Mouse (Mus musculus) lung, postnatal 36 days (tissue): ENCODE results near the gene Gm20388.
A peak's percentile ranks its signal among the peaks of the same experiment; 100 is the strongest.

Experiments
- DNase-seq: peaks from one replicate; pipeline ENCODE4 v3.0.0; 2022; ENCODE audit warnings: mixed read lengths

Gene Gm20388

DNA sequence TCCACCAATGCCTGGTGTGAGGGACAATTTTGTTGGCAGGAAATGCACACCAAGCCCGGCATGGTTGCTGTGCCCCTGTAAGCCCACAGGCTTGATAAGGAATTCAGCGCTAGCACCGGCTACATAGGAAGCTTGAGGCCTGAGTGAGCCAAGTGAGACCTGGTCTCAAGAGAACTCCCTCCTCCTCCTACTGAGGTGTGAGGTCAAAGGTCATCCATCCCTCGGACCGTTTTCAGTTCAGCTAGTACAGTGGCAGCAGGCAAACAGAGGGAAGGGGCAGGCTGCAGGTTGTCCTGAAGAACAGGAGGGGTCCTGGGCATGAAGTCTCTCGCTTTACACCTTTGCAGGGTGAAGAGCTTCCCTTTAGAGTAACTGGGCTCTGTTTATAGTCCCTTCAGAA, 720.2 kb downstream of the Gm20388 start:
- DNase-seq, result no peak

DNA sequence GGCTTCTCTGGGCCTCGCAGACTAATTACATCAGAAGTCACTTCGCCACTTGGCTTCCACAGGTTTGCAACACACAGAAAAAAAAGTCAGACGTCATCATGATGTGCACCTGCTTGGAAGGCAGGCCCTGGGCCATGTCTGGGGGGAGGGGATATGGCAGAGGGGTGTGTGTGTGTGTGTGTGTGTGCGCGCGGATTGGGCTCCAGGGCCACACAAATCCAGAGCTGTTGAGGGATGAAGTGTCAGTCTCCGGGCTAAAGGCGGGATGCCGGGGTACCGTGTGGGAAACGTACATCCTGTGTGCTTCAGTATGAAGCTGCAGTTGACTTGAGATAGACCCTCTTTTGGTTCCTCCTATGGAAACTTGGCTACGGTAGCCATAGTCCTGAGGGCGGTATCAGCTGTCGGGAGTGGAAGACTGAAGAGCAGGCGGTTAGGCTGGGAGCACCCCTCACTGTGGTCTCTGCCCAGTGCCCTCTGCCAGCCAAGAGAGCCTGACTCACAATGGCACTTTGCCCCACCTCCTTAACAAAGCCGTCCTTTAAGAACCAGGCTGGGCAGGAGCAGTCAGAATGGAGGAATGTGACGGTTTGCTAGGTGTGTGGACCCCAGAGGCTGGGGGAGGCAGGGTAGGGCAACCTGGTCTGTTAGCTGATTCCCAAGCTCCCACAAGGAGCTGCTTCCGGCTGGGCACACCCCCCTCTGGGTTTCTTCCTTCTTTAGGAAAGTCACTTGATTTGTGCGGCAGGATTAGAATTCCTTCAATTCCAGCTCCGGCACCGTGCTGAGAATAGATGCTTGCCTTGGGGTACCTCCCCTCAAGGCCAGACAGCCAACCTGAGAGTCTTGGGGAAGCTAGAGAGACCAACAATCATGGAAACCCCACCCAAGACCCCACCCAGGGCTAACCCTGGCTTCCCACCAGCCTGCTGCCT, 721.1 kb downstream of the Gm20388 start:
- DNase-seq, result no peak

GRCm38 (mm10) chr8:120632969-120633664, 722.5 kb downstream of the Gm20388 start:
- DNase-seq, result no peak

- DNase-seq, result no peak
These were observed 723.1 kb downstream of the Gm20388 start for GRCm38 (mm10) chr8:120633665-120634271.

- peak; percentile 68 for DNase-seq
These were observed 723.7 kb downstream of the Gm20388 start for GRCm38 (mm10) chr8:120634329-120634839.

DNA sequence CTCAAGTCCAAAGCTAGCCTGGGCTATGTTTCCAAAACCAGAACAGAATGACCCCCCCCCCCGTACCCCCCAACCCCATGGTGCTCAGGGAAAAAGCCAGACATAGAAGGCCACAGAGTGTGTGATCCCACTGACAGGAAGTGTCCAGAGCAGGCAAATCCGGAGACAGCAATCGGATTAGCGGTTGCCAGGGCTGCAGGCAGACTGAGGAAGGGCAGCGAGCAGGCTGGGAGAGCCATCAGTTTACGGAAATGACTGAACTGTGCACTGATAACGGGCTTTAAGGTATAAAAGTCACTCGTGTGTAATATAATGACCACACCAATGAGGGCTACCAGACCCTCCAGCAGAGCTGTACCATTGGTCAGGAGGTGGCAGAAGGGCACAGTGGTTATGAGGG, 730.6 kb downstream of the Gm20388 start:
- no peak for DNase-seq

- DNase-seq, result no peak
These were observed 731.5 kb downstream of the Gm20388 start for GRCm38 (mm10) chr8:120642031-120642662.

- peak; percentile 26 for DNase-seq
These were observed 734.0 kb downstream of the Gm20388 start for GRCm38 (mm10) chr8:120644663-120645062.

- no peak for DNase-seq
These were observed 736.9 kb downstream of the Gm20388 start, which contains the start of gene 1190005I06Rik for GRCm38 (mm10) chr8:120647532-120647931. Gene 1190005I06Rik (minus strand): TSS chr8:120647632.

- no peak for DNase-seq
These were observed 745.8 kb downstream of the Gm20388 start for GRCm38 (mm10) chr8:120656322-120657052.

DNA sequence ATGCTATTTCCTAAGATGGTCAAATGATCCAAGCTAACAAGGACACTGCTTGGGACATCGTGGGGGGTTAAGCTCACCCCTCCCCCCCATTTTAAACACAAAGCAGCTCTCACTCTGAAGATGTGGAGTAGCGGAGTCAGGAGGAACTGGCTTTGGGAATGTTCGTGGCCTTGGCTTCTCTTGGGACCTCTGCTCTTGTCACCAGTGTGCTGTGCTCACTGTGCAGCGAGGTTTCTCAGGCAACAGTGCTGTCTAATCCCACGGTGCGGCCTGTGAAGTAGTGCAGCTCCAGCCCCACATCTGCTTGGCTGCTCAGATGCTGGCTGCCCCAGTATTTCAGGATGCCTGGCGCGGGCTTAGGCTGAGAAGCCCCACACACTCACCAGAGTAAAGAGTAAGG, 746.8 kb downstream of the Gm20388 start:
- DNase-seq, result no peak

- DNase-seq, result peak; percentile 26
These were observed 753.9 kb downstream of the Gm20388 start for GRCm38 (mm10) chr8:120664566-120664965.

GRCm38 (mm10) chr8:120665726-120666455, 755.2 kb downstream of the Gm20388 start:
- DNase-seq, result peak; percentile 27

GRCm38 (mm10) chr8:120666807-120667470, 756.3 kb downstream of the Gm20388 start:
- DNase-seq, result no peak

GRCm38 (mm10) chr8:120667561-120668373, 757.1 kb downstream of the Gm20388 start, which contains the start of the genes Gm27021 and Cox4i1:
Gene Gm27021 (minus strand): TSS chr8:120668079.
Gene Cox4i1 (plus strand): TSS chr8:120668222.
- DNase-seq, result peak; percentile 93

- peak; percentile 15 for DNase-seq
These were observed 757.8 kb downstream of the Gm20388 start, which contains the start of gene Emc8 for GRCm38 (mm10) chr8:120668374-120668905. Gene Emc8 (minus strand): TSS chr8:120668573.

DNA sequence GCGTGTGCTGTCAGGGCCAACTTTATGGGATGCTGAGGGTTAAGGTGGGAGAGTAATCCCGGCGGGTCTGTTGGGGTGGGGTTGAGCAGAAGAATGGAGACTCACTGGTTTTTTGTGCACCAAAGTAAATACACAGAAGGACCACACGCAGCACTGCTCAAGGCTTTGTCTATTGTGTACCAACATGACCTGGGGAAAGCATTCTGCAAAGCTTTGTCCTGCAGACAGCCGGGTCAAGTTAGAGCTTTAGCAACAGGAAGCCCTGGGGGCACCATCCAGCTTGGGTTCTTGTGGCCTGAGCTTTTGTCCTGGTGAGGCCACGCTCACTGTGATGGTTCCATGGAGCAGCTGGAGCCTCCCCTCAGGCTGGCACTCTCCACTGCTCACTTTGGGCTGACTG, 761.1 kb downstream of the Gm20388 start:
- no peak for DNase-seq

DNA sequence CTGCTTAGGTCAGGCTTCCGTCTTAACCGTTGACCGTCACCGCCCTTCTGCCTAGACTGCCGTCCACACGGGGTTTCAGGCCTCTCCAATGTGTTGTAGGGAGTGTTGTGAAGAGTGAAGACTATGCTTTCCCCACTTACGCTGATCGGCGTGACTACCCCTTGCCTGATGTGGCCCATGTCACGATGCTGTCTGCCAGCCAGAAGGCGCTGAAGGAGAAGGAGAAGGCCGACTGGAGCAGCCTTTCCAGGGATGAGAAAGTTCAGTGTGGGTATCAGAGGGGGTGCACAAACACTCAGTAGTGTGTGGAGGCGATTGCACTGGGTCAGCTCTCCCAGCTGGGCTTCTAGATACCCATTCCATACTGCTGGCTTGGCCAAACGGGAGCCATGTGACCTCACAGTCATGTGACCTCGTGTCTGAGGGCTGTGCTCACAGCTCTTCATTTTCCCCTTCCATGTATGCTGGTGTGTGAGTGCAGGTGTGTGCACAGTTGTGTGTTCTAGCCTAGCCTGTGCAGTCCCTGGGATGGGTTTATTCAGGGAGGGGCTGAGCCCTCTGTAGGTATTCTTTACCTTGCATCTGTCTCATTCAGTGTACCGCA, 762.1 kb downstream of the Gm20388 start:
- DNase-seq, result no peak

GRCm38 (mm10) chr8:120673298-120673697, 762.7 kb downstream of the Gm20388 start:
- DNase-seq, result no peak
